Mouse (Mus musculus) embryo, embryonic 10.5 days (tissue): ENCODE data around the gene Il17d.
A peak's percentile ranks its signal among the peaks of the same experiment; 100 is the strongest.

Source experiments
- DNase-seq: peaks from one replicate; pipeline ENCODE4 v3.0.0-alpha.2; 2015; ENCODE audit warnings: low spot score

Il17d gene

DNA sequence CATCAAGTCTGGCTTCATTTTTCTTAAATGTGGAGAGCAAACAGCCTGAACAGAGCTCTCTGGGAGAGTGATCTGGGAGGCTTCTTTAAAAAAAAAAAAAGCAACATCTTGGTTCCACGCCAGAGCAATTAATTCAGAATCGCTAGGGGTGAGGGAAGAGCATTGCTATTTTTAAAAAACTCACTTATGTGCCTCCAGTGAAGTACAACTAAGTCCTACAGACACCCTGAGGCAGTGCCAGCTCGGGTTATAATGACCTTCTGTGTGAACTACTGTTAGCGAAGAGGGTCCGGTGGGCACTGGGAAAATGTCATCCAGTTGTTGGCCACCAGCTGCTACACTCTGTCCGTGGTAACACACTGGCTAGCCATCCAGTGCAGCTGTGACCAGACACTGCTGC is 11.1 kb downstream of the Il17d start:
- DNase-seq: no peak

DNA sequence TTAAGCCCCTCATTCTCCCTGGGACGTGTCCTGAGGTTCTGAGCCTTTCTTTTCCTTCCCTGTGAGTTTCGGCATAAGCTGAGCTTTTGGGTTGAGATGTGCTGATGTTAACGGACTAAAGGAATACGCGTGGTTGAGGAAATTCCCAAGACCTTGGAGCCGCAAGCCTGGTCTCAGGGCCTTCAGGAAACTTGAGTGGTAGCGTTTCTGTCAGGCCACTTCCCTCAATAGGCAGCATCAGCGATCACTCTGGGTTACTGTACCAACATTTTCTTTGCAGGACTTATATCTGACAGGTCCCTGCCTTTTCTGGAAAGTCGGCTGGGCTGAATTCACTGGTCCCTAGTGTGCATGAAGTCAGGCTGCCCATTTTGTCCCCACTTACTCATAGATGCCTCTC is 12.2 kb downstream of the Il17d start:
- no peak for DNase-seq

GRCm38 (mm10) chr14:57537261-57538015 is 12.9 kb downstream of the Il17d start:
- peak; percentile 33 for DNase-seq

GRCm38 (mm10) chr14:57540683-57541082 is 16.1 kb downstream of the Il17d start:
- DNase-seq: no peak

DNA sequence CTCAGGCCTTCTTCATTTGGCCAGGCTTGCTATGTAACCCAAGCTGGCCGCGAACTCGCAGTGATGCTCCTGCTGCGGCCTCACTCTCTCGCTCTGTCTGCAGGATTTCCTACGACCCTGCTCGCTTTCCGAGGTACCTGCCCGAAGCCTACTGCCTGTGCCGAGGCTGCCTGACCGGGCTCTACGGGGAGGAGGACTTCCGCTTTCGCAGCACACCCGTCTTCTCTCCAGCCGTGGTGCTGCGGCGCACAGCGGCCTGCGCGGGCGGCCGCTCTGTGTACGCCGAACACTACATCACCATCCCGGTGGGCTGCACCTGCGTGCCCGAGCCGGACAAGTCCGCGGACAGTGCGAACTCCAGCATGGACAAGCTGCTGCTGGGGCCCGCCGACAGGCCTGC is 17.7 kb downstream of the Il17d start:
- DNase-seq: no peak

- no peak for DNase-seq
These were observed 19.0 kb downstream of the Il17d start for GRCm38 (mm10) chr14:57543420-57544039.

GRCm38 (mm10) chr14:57545526-57545925 is 20.9 kb downstream of the Il17d start:
- DNase-seq: no peak

DNA sequence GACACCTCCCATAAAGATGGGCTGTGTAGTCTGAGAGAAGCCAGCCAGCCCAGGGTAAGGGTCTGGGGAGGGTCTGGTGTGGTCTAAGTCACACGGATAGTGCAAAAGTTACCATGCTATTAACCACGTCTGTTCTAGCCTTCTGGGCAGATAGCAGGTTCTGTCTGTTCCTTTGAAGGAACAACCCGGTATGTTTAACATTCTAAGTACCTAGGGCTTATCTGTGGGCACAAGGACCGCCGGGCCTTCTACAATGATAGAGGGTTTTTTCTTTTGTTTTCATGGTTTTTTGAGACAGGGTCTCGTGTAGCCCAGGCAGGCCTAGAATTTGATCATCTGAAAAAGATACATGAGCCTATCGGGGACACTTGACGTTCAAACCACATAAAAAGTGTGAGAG is 21.6 kb downstream of the Il17d start:
- DNase-seq: no peak

- peak; percentile 22 for DNase-seq
These were observed 22.0 kb downstream of the Il17d start for GRCm38 (mm10) chr14:57546557-57547021.

DNA sequence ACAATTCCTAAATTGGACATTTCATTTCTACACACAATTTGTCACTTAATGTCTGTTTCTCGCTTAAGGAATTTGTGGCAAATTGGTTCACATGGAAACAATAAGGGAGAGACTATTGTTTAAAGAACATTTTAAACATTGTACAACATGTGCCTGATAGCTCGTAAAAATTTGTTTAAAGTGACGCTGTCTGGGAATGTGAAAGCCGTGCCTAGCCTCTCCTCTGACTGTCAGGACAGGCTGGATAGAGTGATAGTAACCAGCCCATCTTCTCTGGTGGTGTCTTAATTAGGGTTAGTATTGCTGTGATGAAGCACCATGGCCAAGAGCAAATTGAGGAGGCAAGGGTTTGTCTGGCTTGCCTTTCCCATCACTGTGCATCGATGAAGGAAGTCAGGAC is 22.5 kb downstream of the Il17d start:
- DNase-seq: no peak

GRCm38 (mm10) chr14:57552945-57553344 is 28.4 kb downstream of the Il17d start:
- no peak for DNase-seq

GRCm38 (mm10) chr14:57554434-57554833 is 29.9 kb downstream of the Il17d start:
- DNase-seq: no peak

DNA sequence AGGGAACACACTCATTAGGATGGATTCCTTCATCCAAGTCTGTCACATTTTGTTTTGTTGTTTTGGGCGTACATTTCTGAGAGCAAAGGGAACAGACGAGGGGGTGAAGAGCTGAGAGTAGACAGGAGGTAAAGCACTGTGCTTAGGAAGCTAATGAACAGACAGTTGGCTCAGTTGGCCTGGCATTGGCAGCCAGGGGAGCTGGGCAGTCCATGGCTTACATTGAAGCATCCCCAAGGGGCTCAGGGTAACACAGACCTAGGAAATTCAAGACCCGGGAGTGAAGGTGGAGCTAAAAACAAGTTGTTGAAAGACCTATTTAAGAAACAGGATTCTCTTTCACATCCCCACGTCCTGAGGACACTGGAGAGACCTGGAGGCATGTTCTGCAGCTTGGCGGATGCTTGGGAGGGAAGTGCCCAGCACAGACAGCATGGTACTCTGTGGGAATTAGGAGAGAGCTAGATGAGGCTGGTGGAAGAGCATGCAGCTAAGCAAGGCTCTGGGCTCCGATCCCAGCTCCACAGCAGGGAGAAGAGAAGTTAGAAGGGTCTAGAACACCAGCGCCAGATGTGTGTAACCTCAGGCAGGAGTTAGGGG is 31.0 kb downstream of the Il17d start:
- DNase-seq: no peak

- no peak for DNase-seq
These were observed 32.3 kb downstream of the Il17d start for GRCm38 (mm10) chr14:57556922-57557321.

- DNase-seq: no peak
These were observed 41.0 kb downstream of the Il17d start for GRCm38 (mm10) chr14:57565626-57566025.

- peak; percentile 98 for DNase-seq
These were observed 46.9 kb downstream of the Il17d start, which contains the start of gene Eef1akmt1 for GRCm38 (mm10) chr14:57571155-57572133. TSS of gene Eef1akmt1 (minus strand) at chr14:57571612.

DNA sequence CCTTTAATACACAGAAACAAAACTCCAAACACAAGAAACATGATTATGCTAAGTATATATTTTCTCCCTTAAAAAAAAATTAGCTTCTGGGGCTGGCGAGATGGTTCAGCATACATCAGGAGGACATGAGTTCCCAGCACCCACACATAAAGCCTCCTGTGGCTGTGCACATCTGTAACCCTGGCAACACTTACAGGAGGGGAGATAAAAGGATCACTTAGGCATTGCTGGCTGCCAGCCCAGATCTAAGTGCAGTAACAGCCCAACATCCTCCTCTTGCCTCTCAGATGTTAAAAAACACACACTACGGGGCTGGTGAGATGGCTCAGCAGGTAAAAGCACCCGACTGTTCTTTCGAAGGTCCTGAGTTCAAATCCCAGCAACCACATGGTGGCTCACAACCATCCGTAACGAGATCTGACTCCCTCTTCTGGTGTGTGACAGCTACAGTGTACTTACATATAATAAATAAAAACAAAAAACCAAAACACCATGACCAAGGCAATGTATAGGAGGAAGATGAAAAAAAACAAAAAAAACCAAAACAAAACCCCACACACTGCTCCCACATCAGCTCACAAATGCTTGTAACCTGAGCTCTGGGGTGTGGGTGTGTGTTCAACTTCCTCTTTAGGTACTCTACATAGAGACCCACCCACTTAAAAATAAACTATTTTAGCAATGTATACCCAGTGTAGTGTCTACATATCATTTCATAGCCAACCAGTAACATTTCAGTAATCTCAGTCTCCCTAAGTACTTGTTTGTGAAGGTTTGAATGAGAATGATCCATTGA is 50.4 kb downstream of the Il17d start:
- no peak for DNase-seq

GRCm38 (mm10) chr14:57576364-57577060 is 51.9 kb downstream of the Il17d start:
- no peak for DNase-seq

- no peak for DNase-seq
These were observed 67.3 kb downstream of the Il17d start for GRCm38 (mm10) chr14:57591830-57592229.
